Mouse (Mus musculus): Measurements from ENCODE around the gene P3h3. TPM values are rescaled to one million over a fixed set of nuclear protein-coding genes. Genes with fewer than 3 reads are reported as not detected.
"Not testable (repeated sequence)": the region's sequence is repeated elsewhere in the genome, so short reads cannot be mapped to it uniquely, and the experiment has no call there.

The P3h3 gene
- polyA plus RNA-seq, 1 experiment from 2014 or later: 49.5 TPM

- H3K27me3 ChIP-seq (replicated peaks; ENCODE audit: control insufficient read depth, insufficient read depth, low read length): no peaks in the 10 kb centered on the region
- no peak for DNase-seq (ENCODE audit: low spot score)
- 80% methylated on average over 4 of the region's 4 CpGs for whole genome bisulfite sequencing
- no peaks in the 10 kb centered on the region for H3K9me3 ChIP-seq (ENCODE audit: control insufficient read depth, low read length)
- H3K36me3 ChIP-seq (ENCODE audit: control insufficient read depth, insufficient read depth, low read length): peaks cover 28% of the 10 kb centered on the region
- H3K4me2 ChIP-seq (ENCODE audit: low read depth, low read length): peak overlapping the region; percentile 88; the same call in 1 of the 2 replicates
- peaks cover 20% of the 10 kb centered on the region for H3K4me1 ChIP-seq (ENCODE audit: control insufficient read depth, insufficient read depth, low read length)
- no peak overlapping the region for H3K9ac ChIP-seq (ENCODE audit: low read depth, low read length)
- H3K27ac ChIP-seq (replicated peaks; ENCODE audit: low read depth, low read length): no peak overlapping the region
- ATAC-seq (ENCODE audit: low read depth): no peak
- no peak overlapping the region for H3K4me3 ChIP-seq (ENCODE audit: low read depth, low read length)
These were observed 46.2 kb downstream of the P3h3 start for GRCm38 (mm10) chr6:124811403-124811665.

- ATAC-seq (ENCODE audit: low read depth); H3K9ac ChIP-seq (ENCODE audit: low read depth, low read length); H3K27me3 ChIP-seq (replicated peaks; ENCODE audit: control insufficient read depth, insufficient read depth, low read length); H3K9me3 ChIP-seq (ENCODE audit: control insufficient read depth, low read length); H3K27ac ChIP-seq (replicated peaks; ENCODE audit: low read depth, low read length); H3K4me3 ChIP-seq (ENCODE audit: low read depth, low read length); DNase-seq (ENCODE audit: low spot score): not testable (repeated sequence)
- WGBS: 77% methylated on average over 11 of the region's 11 CpGs
- H3K36me3 ChIP-seq (ENCODE audit: control insufficient read depth, insufficient read depth, low read length): peaks cover 24% of the 10 kb centered on the region
- peaks cover 25% of the 10 kb centered on the region for H3K4me1 ChIP-seq (ENCODE audit: control insufficient read depth, insufficient read depth, low read length)
- H3K4me2 ChIP-seq (ENCODE audit: low read depth, low read length): peak overlapping the region; percentile 86
These were observed 46.8 kb downstream of the P3h3 start for GRCm38 (mm10) chr6:124810566-124811402.

- peak overlapping the region; percentile 92 for H3K27ac ChIP-seq (replicated peaks; ENCODE audit: low read depth, low read length)
These were observed 47.6 kb downstream of the P3h3 start for GRCm38 (mm10) chr6:124809775-124810538.

GRCm38 (mm10) chr6:124809052-124809774, 48.3 kb downstream of the P3h3 start:
- H3K4me1 ChIP-seq (ENCODE audit: control insufficient read depth, insufficient read depth, low read length): peaks cover 25% of the 10 kb centered on the region
- peak overlapping the region; percentile 65 for H3K4me3 ChIP-seq (ENCODE audit: low read depth, low read length)
- WGBS: 0% methylated on average over 31 of the region's 35 CpGs
- peak overlapping the region; percentile 78 for H3K9ac ChIP-seq (ENCODE audit: low read depth, low read length)
- H3K36me3 ChIP-seq (ENCODE audit: control insufficient read depth, insufficient read depth, low read length): peaks cover 24% of the 10 kb centered on the region
- peak; percentile 20 for ATAC-seq (ENCODE audit: low read depth)
- H3K27me3 ChIP-seq (replicated peaks; ENCODE audit: control insufficient read depth, insufficient read depth, low read length): no peaks in the 10 kb centered on the region
- H3K4me2 ChIP-seq (ENCODE audit: low read depth, low read length): peak overlapping the region; percentile 86
- no peaks in the 10 kb centered on the region for H3K9me3 ChIP-seq (ENCODE audit: control insufficient read depth, low read length)
- peak overlapping the region; percentile 92 for H3K27ac ChIP-seq (replicated peaks; ENCODE audit: low read depth, low read length)
- peak; percentile 88 for DNase-seq (ENCODE audit: low spot score)

More at GRCm38 (mm10) chr6:124809775-124810538, 47.6 kb downstream of the P3h3 start:
- H3K27me3 ChIP-seq (replicated peaks; ENCODE audit: control insufficient read depth, insufficient read depth, low read length): no peaks in the 10 kb centered on the region
- H3K9ac ChIP-seq (ENCODE audit: low read depth, low read length): peak overlapping the region; percentile 78
- H3K36me3 ChIP-seq (ENCODE audit: control insufficient read depth, insufficient read depth, low read length): peaks cover 24% of the 10 kb centered on the region
- 43% methylated on average over 13 of the region's 14 CpGs for WGBS
- H3K4me2 ChIP-seq (ENCODE audit: low read depth, low read length): peak overlapping the region; percentile 86
- ATAC-seq (ENCODE audit: low read depth): no peak
- peaks cover 25% of the 10 kb centered on the region for H3K4me1 ChIP-seq (ENCODE audit: control insufficient read depth, insufficient read depth, low read length)
- peak overlapping the region; percentile 65 for H3K4me3 ChIP-seq (ENCODE audit: low read depth, low read length)
- no peak for DNase-seq (ENCODE audit: low spot score)
- no peaks in the 10 kb centered on the region for H3K9me3 ChIP-seq (ENCODE audit: control insufficient read depth, low read length)

- peak; percentile 55 for ATAC-seq (ENCODE audit: low read depth)
- Histone ChIP-seq H3K36me3 (ENCODE audit: control insufficient read depth, insufficient read depth, low read length) (peaks cover 24% of the 10 kb centered on the region), H3K9me3 (ENCODE audit: control insufficient read depth, low read length) (no peaks in the 10 kb centered on the region), H3K4me1 (ENCODE audit: control insufficient read depth, insufficient read depth, low read length) (peaks cover 25% of the 10 kb centered on the region), H3K27ac (replicated peaks; ENCODE audit: low read depth, low read length) (peak within 1 kb of the TSS; percentile 92), H3K4me2 (ENCODE audit: low read depth, low read length) (peak within 1 kb of the TSS; percentile 86), H3K27me3 (replicated peaks; ENCODE audit: control insufficient read depth, insufficient read depth, low read length) (no peaks in the 10 kb centered on the region), H3K4me3 (ENCODE audit: low read depth, low read length) (peak within 1 kb of the TSS; percentile 65), H3K9ac (ENCODE audit: low read depth, low read length) (peak within 1 kb of the TSS; percentile 78)
- 4% methylated on average over 26 of the region's 29 CpGs for WGBS
- peak; percentile 84 for DNase-seq (ENCODE audit: low spot score)
These were observed 49.1 kb downstream of the P3h3 start, which contains the start of gene Spsb2 for GRCm38 (mm10) chr6:124808358-124809012. Spsb2 (plus strand) TSS chr6:124808661.

- 79% methylated on average over 6 of the region's 6 CpGs for WGBS
- no peaks in the 10 kb centered on the region for H3K9me3 ChIP-seq (ENCODE audit: control insufficient read depth, low read length)
- peak overlapping the region; percentile 92; the same call in 1 of the 2 replicates for H3K27ac ChIP-seq (replicated peaks; ENCODE audit: low read depth, low read length)
- H3K36me3 ChIP-seq (ENCODE audit: control insufficient read depth, insufficient read depth, low read length): peaks cover 24% of the 10 kb centered on the region
- peaks cover 25% of the 10 kb centered on the region for H3K4me1 ChIP-seq (ENCODE audit: control insufficient read depth, insufficient read depth, low read length)
- H3K4me3 ChIP-seq (ENCODE audit: low read depth, low read length): peak overlapping the region; percentile 65
- H3K9ac ChIP-seq (ENCODE audit: low read depth, low read length): peak overlapping the region; percentile 78; the same call in 1 of the 2 replicates
- no peaks in the 10 kb centered on the region for H3K27me3 ChIP-seq (replicated peaks; ENCODE audit: control insufficient read depth, insufficient read depth, low read length)
- ATAC-seq (ENCODE audit: low read depth) (no peak), DNase-seq (ENCODE audit: low spot score) (no peak)
- H3K4me2 ChIP-seq (ENCODE audit: low read depth, low read length): peak overlapping the region; percentile 86
These were observed 49.6 kb downstream of the P3h3 start for GRCm38 (mm10) chr6:124807986-124808357.

GRCm38 (mm10) chr6:124807366-124807765, 50.2 kb downstream of the P3h3 start:
- H3K27me3 ChIP-seq (replicated peaks; ENCODE audit: control insufficient read depth, insufficient read depth, low read length): no peaks in the 10 kb centered on the region
- no peak overlapping the region for H3K4me2 ChIP-seq (ENCODE audit: low read depth, low read length)
- 71% methylated on average over 4 of the region's 4 CpGs for WGBS
- no peak overlapping the region for H3K9ac ChIP-seq (ENCODE audit: low read depth, low read length)
- peaks cover 25% of the 10 kb centered on the region for H3K4me1 ChIP-seq (ENCODE audit: control insufficient read depth, insufficient read depth, low read length)
- DNase-seq (ENCODE audit: low spot score): no peak
- no peak overlapping the region for H3K27ac ChIP-seq (replicated peaks; ENCODE audit: low read depth, low read length)
- H3K36me3 ChIP-seq (ENCODE audit: control insufficient read depth, insufficient read depth, low read length): peaks cover 20% of the 10 kb centered on the region
- no peak overlapping the region for H3K4me3 ChIP-seq (ENCODE audit: low read depth, low read length)
- ATAC-seq (ENCODE audit: low read depth): no peak
- H3K9me3 ChIP-seq (ENCODE audit: control insufficient read depth, low read length): no peaks in the 10 kb centered on the region

All from embryonic facial prominence, embryonic 14.5 days (tissue).